Mouse (Mus musculus) hindbrain, postnatal 0 days (tissue): Measurements from ENCODE around the gene Wfs1. TPM values are rescaled to one million over a fixed set of nuclear protein-coding genes. Genes with fewer than 3 reads are reported as not detected.
"Not testable (repeated sequence)": the region's sequence is repeated elsewhere in the genome, so short reads cannot be mapped to it uniquely, and the experiment has no call there.

Source experiments
- ATAC-seq: fragments of 200-750 bp; cut with Nextera tagmentation; 2 replicates; pipeline ENCODE4 v1.8.0; 2017; ENCODE audit warnings: mild to moderate bottlenecking, moderate TSS enrichment, moderate library complexity
- DNase-seq: peaks from one replicate; pipeline ENCODE4 v3.0.0-alpha.2; 2015; ENCODE audit warnings: low spot score
- H3K27ac ChIP-seq: fragments of 300-500 bp; sonication (generic); 2 replicates; pipeline ENCODE4 v1.5.1; 2014; ENCODE audit warnings: mild to moderate bottlenecking
- H3K27me3 ChIP-seq: fragments of 300-500 bp; sonication (generic); 2 replicates; pipeline ENCODE4 v1.6.1; 2014; ENCODE audit warnings: low read length, mixed read lengths; ENCODE audit not compliant: insufficient read depth
- H3K36me3 ChIP-seq: fragments of 300-500 bp; sonication (generic); 2 replicates; pipeline ENCODE4 v1.6.1; 2014; ENCODE audit warnings: low read length, mixed read lengths; ENCODE audit not compliant: insufficient read depth
- H3K4me1 ChIP-seq: fragments of 300-500 bp; sonication (generic); 2 replicates; pipeline ENCODE4 v1.6.1; 2014; ENCODE audit warnings: antibody characterized with exemption, low read length, mixed read lengths; ENCODE audit not compliant: insufficient read depth
- H3K4me2 ChIP-seq: fragments of 300-500 bp; sonication (generic); 2 replicates; pipeline ENCODE4 v1.6.1; 2014; ENCODE audit warnings: low read depth, mild to moderate bottlenecking, low read length, moderate library complexity, mixed read lengths
- H3K4me3 ChIP-seq: fragments of 300-500 bp; sonication (generic); 2 replicates; pipeline ENCODE4 v1.5.1; 2014; ENCODE audit warnings: low read length
- H3K9ac ChIP-seq: fragments of 300-500 bp; sonication (generic); replicated peaks from 2 replicates; pipeline ENCODE4 v1.6.1; 2014; ENCODE audit warnings: mild to moderate bottlenecking, low read length, moderate library complexity, mixed read lengths
- H3K9me3 ChIP-seq: fragments of 300-500 bp; sonication (generic); 2 replicates; pipeline ENCODE4 v1.6.1; 2016; ENCODE audit warnings: low read length, mixed read lengths
- CTCF ChIP-seq: IDR thresholded peaks from 2 replicates; pipeline ENCODE4 v1.5.1; 2016; ENCODE audit warnings: antibody characterized with exemption, control low read depth, low read depth
- WGBS: fragments of 180-500 bp; shearing (Covaris S2); extraction: QIAGEN DNeasy Blood & Tissue Kit; methylation state at CpG from one replicate; pipeline ENCODE4 v1.1.7; 2014; 5-methylcytosine and 5-hydroxymethylcytosine counted together
- polyA plus RNA-seq: library from polyadenylated mRNA; unstranded; fragments of >200 nt; fragmentation: Nextera tagmentation; extraction: Ambion mirVana; gene quantifications from 2 replicates; pipeline ENCODE4 v1.2.1, GENCODE M21; 2015
- total RNA-seq: library from RNA; depleted of rRNA; stranded (reverse); fragments of >200 nt; gene quantifications from 2 replicates; pipeline ENCODE4 v1.2.3, GENCODE M21; 2014

Wfs1 gene
- total and polyA plus RNA-seq, 2 experiments from 2014 or later: 8.7 to 14.0 TPM

GRCm38 (mm10) chr5:37028486-37029311 is 39.7 kb upstream of the Wfs1 start:
- no peak for TF ChIP-seq CTCF
- peak overlapping the region; percentile 91 for H3K4me2 ChIP-seq
- H3K4me1 ChIP-seq: 0 out of 2 replicates have a peak, but pooled peaks cover 5% of the 10 kb centered on the region
- WGBS: under 1% methylated on average over 61 of the region's 72 CpGs
- ATAC-seq: peak; percentile 88
- peak overlapping the region; percentile 73 for H3K9ac ChIP-seq
- peaks cover 8% of the 10 kb centered on the region; the same call in 1 of the 2 replicates for H3K27me3 ChIP-seq
- H3K4me3 ChIP-seq: peak overlapping the region; percentile 67
- H3K27ac ChIP-seq: peak overlapping the region; percentile 85
- no peaks in the 10 kb centered on the region for H3K9me3 ChIP-seq
- peak; percentile 73 for DNase-seq
- no peaks in the 10 kb centered on the region for H3K36me3 ChIP-seq

GRCm38 (mm10) chr5:37028104-37028485 is 39.1 kb upstream of the Wfs1 start:
- ATAC-seq (peak; percentile 86), DNase-seq (peak; percentile 89)
- H3K4me1 ChIP-seq: 0 out of 2 replicates have a peak, but pooled peaks cover 5% of the 10 kb centered on the region
- H3K27me3 ChIP-seq: peaks cover 8% of the 10 kb centered on the region; the same call in 1 of the 2 replicates
- under 1% methylated on average over 37 of the region's 37 CpGs for WGBS
- H3K4me2 ChIP-seq: peak overlapping the region; percentile 91
- H3K9ac ChIP-seq: peak overlapping the region; percentile 73
- H3K27ac ChIP-seq: peak overlapping the region; percentile 85
- no peaks in the 10 kb centered on the region for H3K36me3 ChIP-seq
- H3K9me3 ChIP-seq: no peaks in the 10 kb centered on the region
- H3K4me3 ChIP-seq: peak overlapping the region; percentile 67
- no peak for TF ChIP-seq CTCF

- ATAC-seq (no peak; the same call in none of the 2 replicates), DNase-seq (peak; percentile 22)
- TF ChIP-seq CTCF: no peak
- Histone ChIP-seq H3K4me2 (peak overlapping the region; percentile 91), H3K27me3 (peaks cover 8% of the 10 kb centered on the region; the same call in 1 of the 2 replicates), H3K9ac (peak overlapping the region; percentile 73), H3K36me3 (no peaks in the 10 kb centered on the region), H3K4me1 (0 out of 2 replicates have a peak, but pooled peaks cover 5% of the 10 kb centered on the region), H3K4me3 (peak overlapping the region; percentile 67), H3K9me3 (no peaks in the 10 kb centered on the region), H3K27ac (peak overlapping the region; percentile 85)
- 9% methylated on average over 13 of the region's 13 CpGs for WGBS
Measured at GRCm38 (mm10) chr5:37027701-37028100, 38.7 kb upstream of the Wfs1 start.

GRCm38 (mm10) chr5:37017222-37017621 is 28.2 kb upstream of the Wfs1 start:
- no peaks in the 10 kb centered on the region for H3K27me3 ChIP-seq
- 75% methylated on average over 3 of the region's 3 CpGs for WGBS
- H3K9me3 ChIP-seq: no peaks in the 10 kb centered on the region
- no peak overlapping the region for H3K4me3 ChIP-seq
- H3K27ac ChIP-seq: no peak overlapping the region
- peaks cover 6% of the 10 kb centered on the region; the same call in 1 of the 2 replicates for H3K4me1 ChIP-seq
- DNase-seq (no peak), ATAC-seq (no peak)
- no peak overlapping the region for H3K9ac ChIP-seq
- TF ChIP-seq CTCF: no peak
- no peak overlapping the region for H3K4me2 ChIP-seq
- no peaks in the 10 kb centered on the region for H3K36me3 ChIP-seq

GRCm38 (mm10) chr5:37015612-37016310 is 26.8 kb upstream of the Wfs1 start:
- Histone ChIP-seq H3K36me3 (no peaks in the 10 kb centered on the region), H3K4me1 (peaks cover 6% of the 10 kb centered on the region; the same call in 1 of the 2 replicates), H3K4me2 (peak overlapping the region; percentile 55), H3K9me3 (no peaks in the 10 kb centered on the region), H3K9ac (peak overlapping the region; percentile 24; the same call in 1 of the 2 replicates), H3K4me3 (peak overlapping the region; percentile 27), H3K27me3 (no peaks in the 10 kb centered on the region), H3K27ac (no peak overlapping the region)
- ATAC-seq (peak; percentile 66), DNase-seq (peak; percentile 56)
- peak; percentile 32 for TF ChIP-seq CTCF
- 8% methylated on average over 27 of the region's 27 CpGs for WGBS

- Histone ChIP-seq H3K4me2 (no peak overlapping the region), H3K4me3 (no peak overlapping the region), H3K9me3 (peaks cover 3% of the 10 kb centered on the region; the same call in 1 of the 2 replicates), H3K4me1 (peaks cover 4% of the 10 kb centered on the region; the same call in 1 of the 2 replicates), H3K27ac (peak overlapping the region; percentile 81), H3K27me3 (no peaks in the 10 kb centered on the region), H3K36me3 (no peaks in the 10 kb centered on the region), H3K9ac (no peak overlapping the region)
- peak; percentile 73 for DNase-seq
- WGBS: 47% methylated on average over 10 of the region's 10 CpGs
- peak; percentile 61 for TF ChIP-seq CTCF
- peak; percentile 85 for ATAC-seq
Measured at GRCm38 (mm10) chr5:37010666-37011317, 21.8 kb upstream of the Wfs1 start.

- not testable (repeated sequence) for H3K4me2 ChIP-seq, H3K4me3 ChIP-seq, DNase-seq, H3K27me3 ChIP-seq, H3K27ac ChIP-seq, H3K36me3 ChIP-seq, H3K9ac ChIP-seq, H3K9me3 ChIP-seq, H3K4me1 ChIP-seq, ATAC-seq
- WGBS: 31% methylated on average over 13 of the region's 13 CpGs
Measured at GRCm38 (mm10) chr5:37009761-37010160, 20.8 kb upstream of the Wfs1 start.
